Mouse (Mus musculus) testis, adult 2 months (tissue): Measurements from ENCODE around the gene Gnao1.

ENCODE experiments used
- CTCF ChIP-seq: fragments of 200-500 bp; IDR thresholded peaks from 2 replicates; pipeline ENCODE4 v1.5.1; 2012; ENCODE audit warnings: low read depth, mild to moderate bottlenecking, inconsistent platforms, low read length, moderate library complexity; ENCODE audit not compliant: control insufficient read depth, insufficient read depth, insufficient replicate concordance
- POLR2A ChIP-seq: fragments of 200-500 bp; IDR thresholded peaks from 2 replicates; pipeline ENCODE4 v1.6.1; 2012; ENCODE audit warnings: low read depth, mild to moderate bottlenecking, inconsistent platforms, low read length, moderate library complexity; ENCODE audit not compliant: control insufficient read depth

DNA sequence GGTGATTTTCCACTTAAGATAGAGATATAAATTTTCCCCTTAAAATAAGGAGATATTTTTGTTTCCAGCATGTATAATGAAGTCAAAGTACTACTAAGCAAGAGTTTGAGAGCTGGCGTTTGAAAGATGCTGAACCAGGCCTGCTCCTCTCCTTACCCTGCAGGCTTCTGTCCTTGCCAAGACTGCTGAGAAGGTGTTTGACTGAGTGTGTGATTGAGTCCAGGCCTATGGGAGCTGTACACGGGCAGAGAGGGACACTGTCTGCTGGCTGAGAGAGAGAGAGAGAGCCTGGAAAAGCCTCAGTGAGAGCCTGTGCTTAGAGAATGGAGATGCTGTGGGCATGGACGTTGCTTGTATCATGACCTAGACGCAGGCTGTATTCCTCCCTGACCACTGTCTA, 47.4 kb downstream of the Gnao1 start:
- no peak for TF ChIP-seq CTCF
- TF ChIP-seq POLR2A: no peak
